Mouse (Mus musculus): ENCODE data around the gene Sertad2.

- TF ChIP-seq CTCF (IDR thresholded peaks at IDR 0.05; ENCODE audit: insufficient read depth, low read depth, low read length), result no peak
- no peak for TF ChIP-seq POLR2A (IDR thresholded peaks at IDR 0.05; ENCODE audit: insufficient read depth, low read depth, low read length)
Observed at GRCm38 (mm10) chr11:20629700-20630099, 86.6 kb downstream of the Sertad2 start.

Measured in olfactory bulb, adult 2 months (tissue).